Mouse (Mus musculus): ENCODE results near the gene a. TPM values are rescaled to one million over a fixed set of nuclear protein-coding genes. Genes with fewer than 3 reads are reported as not detected.

a gene
- polyA plus RNA-seq (2016; fragmentation: Nextera tagmentation; extraction: Ambion mirVana) = 1.3 and 2.0 TPM in 2 replicates

- Histone ChIP-seq H3K4me1 (peaks cover 49% of the 10 kb centered on the region), H3K27me3 (ENCODE audit: poor library complexity, severe bottlenecking) (no peaks in the 10 kb centered on the region), H3K9me3 (no peaks in the 10 kb centered on the region), H3K36me3 (replicated peaks) (peaks cover 20% of the 10 kb centered on the region), H3K4me3 (peak within 1 kb of the TSS; percentile 98), H3K27ac (peak within 1 kb of the TSS; percentile 99)
- WGBS = under 1% methylated on average over 78 of the region's 89 CpGs
- peak; percentile 100 for DNase-seq (ENCODE audit: extremely low spot score, low spot score)
Measured at GRCm38 (mm10) chr2:154790656-154791483, at the start of gene a, which contains the start of gene Raly. Gene a (plus strand): TSS chr2:154791402. Gene Raly (plus strand): TSS chr2:154791096.

- peaks cover 4% of the 10 kb centered on the region; the same call in 1 of the 2 replicates for H3K27me3 ChIP-seq (ENCODE audit: poor library complexity, severe bottlenecking)
- 70% methylated on average over 10 of the region's 10 CpGs for WGBS
- no peak overlapping the region for H3K4me3 ChIP-seq
- H3K9me3 ChIP-seq = no peaks in the 10 kb centered on the region
- no peak overlapping the region for H3K27ac ChIP-seq
- H3K4me1 ChIP-seq = peaks cover 11% of the 10 kb centered on the region
- DNase-seq (ENCODE audit: extremely low spot score, low spot score) = no peak
- no peaks in the 10 kb centered on the region for H3K36me3 ChIP-seq (replicated peaks)
Measured at GRCm38 (mm10) chr2:154742911-154743819, 48.0 kb upstream of the a start.

- Histone ChIP-seq H3K4me1 (peaks cover 15% of the 10 kb centered on the region), H3K9me3 (no peaks in the 10 kb centered on the region), H3K36me3 (replicated peaks) (no peaks in the 10 kb centered on the region), H3K27me3 (ENCODE audit: poor library complexity, severe bottlenecking) (peaks cover 4% of the 10 kb centered on the region; the same call in 1 of the 2 replicates), H3K27ac (no peak overlapping the region), H3K4me3 (no peak overlapping the region)
- WGBS = 74% methylated on average over 4 of the region's 4 CpGs
- no peak for DNase-seq (ENCODE audit: extremely low spot score, low spot score)
Measured at GRCm38 (mm10) chr2:154743915-154744314, 47.3 kb upstream of the a start.

GRCm38 (mm10) chr2:154748383-154748782 is 42.8 kb upstream of the a start:
- Histone ChIP-seq H3K27ac (no peak overlapping the region), H3K36me3 (replicated peaks) (no peaks in the 10 kb centered on the region), H3K4me1 (peaks cover 25% of the 10 kb centered on the region), H3K27me3 (ENCODE audit: poor library complexity, severe bottlenecking) (peaks cover 23% of the 10 kb centered on the region), H3K4me3 (no peak overlapping the region), H3K9me3 (no peaks in the 10 kb centered on the region)
- no peak for DNase-seq (ENCODE audit: extremely low spot score, low spot score)
- 90% methylated on average over 2 of the region's 2 CpGs for WGBS

- no peaks in the 10 kb centered on the region for H3K36me3 ChIP-seq (replicated peaks)
- WGBS = 49% methylated on average over 23 of the region's 23 CpGs
- peaks cover 23% of the 10 kb centered on the region for H3K4me1 ChIP-seq
- 0 out of 2 replicates have a peak overlapping the region, but pooled peaks have one; percentile 6 for H3K27ac ChIP-seq
- peaks cover 23% of the 10 kb centered on the region for H3K27me3 ChIP-seq (ENCODE audit: poor library complexity, severe bottlenecking)
- no peaks in the 10 kb centered on the region for H3K9me3 ChIP-seq
- H3K4me3 ChIP-seq = peak overlapping the region; percentile 18; the same call in 1 of the 2 replicates
- DNase-seq (ENCODE audit: extremely low spot score, low spot score) = peak; percentile 27
Measured at GRCm38 (mm10) chr2:154749046-154750036, 41.9 kb upstream of the a start.

GRCm38 (mm10) chr2:154751924-154752323 is 39.3 kb upstream of the a start:
- DNase-seq (ENCODE audit: extremely low spot score, low spot score) = no peak
- Histone ChIP-seq H3K4me1 (peaks cover 23% of the 10 kb centered on the region), H3K4me3 (no peak overlapping the region), H3K36me3 (replicated peaks) (no peaks in the 10 kb centered on the region), H3K27me3 (ENCODE audit: poor library complexity, severe bottlenecking) (peaks cover 19% of the 10 kb centered on the region), H3K27ac (no peak overlapping the region), H3K9me3 (no peaks in the 10 kb centered on the region)
- 52% methylated on average over 8 of the region's 8 CpGs for WGBS

- Histone ChIP-seq H3K4me1 (peaks cover 16% of the 10 kb centered on the region), H3K27me3 (ENCODE audit: poor library complexity, severe bottlenecking) (peaks cover 19% of the 10 kb centered on the region), H3K4me3 (no peak overlapping the region), H3K36me3 (replicated peaks) (no peaks in the 10 kb centered on the region), H3K9me3 (no peaks in the 10 kb centered on the region), H3K27ac (no peak overlapping the region)
- DNase-seq (ENCODE audit: extremely low spot score, low spot score) = no peak
- 87% methylated on average over 2 of the region's 2 CpGs for WGBS
Measured at GRCm38 (mm10) chr2:154754068-154754560, 37.1 kb upstream of the a start.

GRCm38 (mm10) chr2:154755791-154756190 is 35.4 kb upstream of the a start:
- Histone ChIP-seq H3K4me3 (no peak overlapping the region), H3K9me3 (peaks cover 4% of the 10 kb centered on the region), H3K4me1 (peaks cover 7% of the 10 kb centered on the region), H3K27ac (no peak overlapping the region), H3K27me3 (ENCODE audit: poor library complexity, severe bottlenecking) (peaks cover 12% of the 10 kb centered on the region), H3K36me3 (replicated peaks) (no peaks in the 10 kb centered on the region)
- 57% methylated on average over 6 of the region's 6 CpGs for WGBS
- DNase-seq (ENCODE audit: extremely low spot score, low spot score) = no peak

- H3K9me3 ChIP-seq = peaks cover 8% of the 10 kb centered on the region
- no peak overlapping the region for H3K4me3 ChIP-seq
- no peaks in the 10 kb centered on the region for H3K36me3 ChIP-seq (replicated peaks)
- 90% methylated on average over 5 of the region's 5 CpGs for WGBS
- H3K27ac ChIP-seq = no peak overlapping the region
- no peaks in the 10 kb centered on the region for H3K4me1 ChIP-seq
- H3K27me3 ChIP-seq (ENCODE audit: poor library complexity, severe bottlenecking) = no peaks in the 10 kb centered on the region
- DNase-seq (ENCODE audit: extremely low spot score, low spot score) = no peak
Measured at GRCm38 (mm10) chr2:154757691-154758090, 33.5 kb upstream of the a start.

GRCm38 (mm10) chr2:154758454-154758853 is 32.7 kb upstream of the a start:
- 86% methylated on average over 1 of the region's 1 CpGs for WGBS

GRCm38 (mm10) chr2:154763226-154763625 is 28.0 kb upstream of the a start:
- Histone ChIP-seq H3K4me1 (peaks cover 7% of the 10 kb centered on the region), H3K27me3 (ENCODE audit: poor library complexity, severe bottlenecking) (no peaks in the 10 kb centered on the region), H3K4me3 (no peak overlapping the region), H3K27ac (no peak overlapping the region), H3K9me3 (peaks cover 8% of the 10 kb centered on the region), H3K36me3 (replicated peaks) (no peaks in the 10 kb centered on the region)
- whole genome bisulfite sequencing = 88% methylated on average over 3 of the region's 3 CpGs
- no peak for DNase-seq (ENCODE audit: extremely low spot score, low spot score)

More at GRCm38 (mm10) chr2:154758454-154758853, 32.7 kb upstream of the a start:
- H3K36me3 ChIP-seq (replicated peaks) = no peaks in the 10 kb centered on the region
- peaks cover 8% of the 10 kb centered on the region for H3K9me3 ChIP-seq
- no peak overlapping the region for H3K4me3 ChIP-seq
- no peak overlapping the region for H3K27ac ChIP-seq
- no peaks in the 10 kb centered on the region for H3K27me3 ChIP-seq (ENCODE audit: poor library complexity, severe bottlenecking)
- H3K4me1 ChIP-seq = peaks cover 6% of the 10 kb centered on the region
- no peak for DNase-seq (ENCODE audit: extremely low spot score, low spot score)
